Mouse (Mus musculus): Measurements from ENCODE around the gene Arhgap6.

Gene Arhgap6

DNA sequence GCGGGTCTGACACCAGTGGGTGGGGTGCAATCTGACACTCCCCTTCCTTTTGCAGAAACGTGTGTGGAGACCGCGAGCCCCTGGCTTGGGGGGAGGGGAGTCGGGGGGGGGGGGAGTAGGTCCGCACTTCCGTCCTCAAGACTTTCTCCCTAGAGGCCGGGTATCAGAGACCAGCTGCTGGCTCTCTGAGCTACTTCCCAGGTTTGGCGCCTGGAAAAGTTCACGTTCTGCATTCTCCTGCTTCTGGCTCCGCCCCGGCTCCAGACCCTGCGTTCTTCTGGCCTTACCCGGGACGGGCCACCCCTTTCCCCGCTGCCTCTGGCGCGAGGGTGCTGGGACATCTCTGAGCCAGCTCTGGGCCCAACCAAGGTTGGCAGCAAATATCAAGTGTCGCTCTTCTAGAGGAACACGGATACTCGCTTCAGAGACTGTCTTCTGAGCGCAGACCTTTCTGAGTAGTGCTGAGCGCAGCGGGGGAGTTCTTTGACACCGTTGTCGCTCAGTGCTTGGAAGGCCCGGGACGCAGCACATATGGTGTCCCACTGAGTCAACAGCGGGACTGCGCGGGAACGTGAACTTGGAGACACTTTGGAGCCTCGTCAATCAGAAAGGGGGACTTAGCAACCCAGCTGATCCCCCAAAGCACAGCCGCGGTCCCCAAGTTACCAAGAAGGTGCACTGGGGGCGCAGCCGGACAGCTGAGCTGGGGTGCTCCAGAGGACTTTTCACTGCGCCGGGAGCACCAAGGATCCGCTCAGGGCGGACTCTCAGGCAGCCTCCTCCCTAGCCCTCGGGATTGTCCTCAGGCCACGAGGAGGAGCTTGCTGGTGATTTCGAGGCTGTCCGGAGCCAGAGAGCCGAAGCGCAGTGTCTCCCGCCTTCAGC, at the start of gene Arhgap6:
Arhgap6 (plus strand) TSS at position 126 of the 885 bp plus-strand sequence.
- DNase-seq, result no peak

DNA sequence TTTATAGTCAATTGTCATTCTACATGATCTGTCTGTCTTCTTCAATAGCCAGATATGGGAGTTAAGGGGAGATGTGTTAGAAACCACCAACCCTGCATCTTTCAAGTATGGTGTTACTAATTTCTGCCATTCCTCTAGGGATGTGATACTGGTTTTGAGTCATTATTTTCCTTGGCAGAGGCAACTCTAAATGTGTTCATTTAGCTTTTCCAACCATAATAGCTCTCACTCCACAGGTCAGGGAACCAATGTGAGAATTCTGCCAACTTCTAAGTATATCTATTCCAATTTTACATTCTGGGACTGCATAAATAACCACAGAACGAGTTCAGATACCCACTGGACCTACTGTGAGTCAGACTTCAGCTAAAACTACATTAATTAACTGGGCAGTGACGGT, 47.9 kb upstream of the Arhgap6 start:
- DNase-seq, result no peak

DNA sequence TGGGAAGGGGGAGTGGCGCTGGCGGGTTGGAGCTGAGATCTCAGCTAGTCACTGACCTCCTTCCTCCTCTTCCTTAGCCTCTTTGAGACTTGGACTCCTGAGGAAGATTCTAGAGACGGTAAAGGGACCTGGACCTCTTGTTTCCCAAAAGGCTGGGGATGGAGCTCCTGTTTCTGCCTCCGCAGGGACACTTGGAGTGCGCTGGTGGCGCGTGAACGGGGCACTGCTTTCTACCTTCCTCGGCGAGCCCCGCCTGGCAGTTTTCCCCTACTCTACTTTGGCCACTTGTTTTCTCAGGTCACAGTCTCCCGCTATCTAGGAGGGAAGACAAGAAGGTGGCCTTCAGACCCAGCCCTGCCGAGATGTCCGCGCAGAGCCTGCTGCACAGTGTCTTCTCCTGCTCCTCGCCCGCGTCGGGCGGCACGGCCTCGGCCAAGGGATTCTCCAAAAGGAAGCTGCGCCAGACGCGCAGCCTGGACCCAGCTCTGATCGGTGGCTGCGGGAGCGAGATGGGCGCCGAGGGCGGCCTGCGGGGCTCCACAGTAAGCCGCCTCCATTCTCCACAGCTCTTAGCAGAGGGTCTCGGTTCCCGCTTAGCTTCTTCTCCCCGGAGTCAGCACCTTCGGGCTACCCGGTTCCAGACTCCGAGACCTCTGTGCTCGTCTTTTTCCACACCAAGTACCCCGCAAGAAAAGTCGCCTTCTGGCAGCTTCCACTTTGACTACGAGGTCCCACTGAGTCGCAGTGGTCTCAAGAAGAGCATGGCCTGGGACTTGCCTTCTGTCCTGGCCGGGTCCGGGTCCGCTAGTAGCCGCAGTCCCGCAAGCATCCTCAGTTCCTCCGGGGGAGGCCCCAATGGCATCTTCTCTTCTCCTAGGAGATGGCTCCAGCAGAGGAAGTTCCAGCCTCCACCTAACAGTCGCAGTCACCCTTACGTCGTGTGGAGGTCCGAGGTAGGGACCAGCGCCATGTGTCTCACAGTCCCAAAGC, 1.3 kb downstream of the Arhgap6 start:
- no peak for DNase-seq

DNA sequence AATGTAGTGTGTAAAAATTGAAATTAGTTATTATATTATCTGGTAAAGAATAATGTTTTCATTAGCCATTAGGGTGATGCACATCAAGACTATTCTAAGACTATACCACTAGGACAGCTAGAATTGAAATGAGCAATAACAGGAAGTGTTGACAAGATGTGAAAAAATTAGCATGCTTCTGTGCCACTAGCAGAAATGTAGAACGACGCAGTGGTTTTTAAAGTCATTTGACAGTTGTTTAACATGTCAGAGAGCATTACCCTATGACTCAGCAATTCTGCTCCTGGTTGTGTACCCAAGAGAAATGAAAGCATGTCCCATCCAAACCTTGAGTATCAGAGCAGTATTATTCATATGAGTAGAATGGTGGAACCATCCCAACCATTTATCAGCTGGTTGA, 9.8 kb downstream of the Arhgap6 start:
- no peak for DNase-seq

DNA sequence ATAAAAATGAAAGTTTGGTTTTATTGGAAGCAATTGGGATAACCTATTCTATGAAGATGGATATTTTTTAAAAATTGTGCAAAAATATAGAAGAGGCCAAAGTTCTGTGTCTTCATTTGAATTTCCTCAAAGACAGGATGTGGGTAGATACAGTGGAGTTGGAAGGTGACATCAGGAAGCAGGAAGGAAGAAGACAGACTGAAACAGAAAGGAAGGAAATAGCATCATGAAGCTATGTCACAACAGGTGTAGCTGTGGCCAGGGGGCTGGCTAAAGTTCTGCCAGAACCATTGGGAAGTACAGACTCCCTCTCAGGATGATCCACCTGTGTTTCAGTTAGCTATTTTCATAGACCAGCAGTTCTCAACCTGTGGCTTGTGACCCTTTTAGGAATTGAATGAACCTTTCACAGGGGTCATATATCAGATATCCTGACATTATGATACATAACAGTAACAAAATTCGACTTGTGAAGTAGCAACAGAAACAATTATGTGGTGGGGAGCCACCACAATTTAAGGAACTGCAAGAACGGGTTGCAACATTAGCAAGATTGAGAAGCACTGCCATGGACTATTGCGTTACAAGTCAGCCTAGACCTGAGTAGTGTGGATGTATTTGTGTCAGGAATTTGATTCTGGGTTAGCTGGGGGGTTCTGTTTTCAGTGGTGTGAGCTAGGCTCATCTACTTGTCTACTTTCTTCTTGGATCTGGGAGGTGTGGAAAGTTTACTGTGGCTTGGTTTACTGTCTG, 15.8 kb downstream of the Arhgap6 start:
- no peak for DNase-seq

DNA sequence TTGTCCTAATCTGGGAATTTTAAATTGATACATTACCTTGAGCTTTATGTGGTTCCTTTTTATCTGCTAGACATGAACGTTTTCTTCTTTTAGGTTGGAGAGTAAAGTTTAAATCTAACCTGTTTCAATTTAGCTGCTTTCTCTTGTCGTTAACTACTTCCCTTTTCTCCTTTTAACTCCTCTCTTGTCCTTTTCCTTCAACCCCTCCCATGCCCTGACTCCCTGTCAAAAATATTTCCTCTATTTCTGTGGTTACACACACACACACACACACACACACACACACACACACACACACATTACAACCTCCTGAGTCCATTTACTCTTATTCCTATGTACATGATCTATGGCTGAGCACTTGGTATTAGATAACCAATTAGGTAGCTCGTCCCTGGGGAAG, 24.0 kb downstream of the Arhgap6 start:
- no peak for DNase-seq

DNA sequence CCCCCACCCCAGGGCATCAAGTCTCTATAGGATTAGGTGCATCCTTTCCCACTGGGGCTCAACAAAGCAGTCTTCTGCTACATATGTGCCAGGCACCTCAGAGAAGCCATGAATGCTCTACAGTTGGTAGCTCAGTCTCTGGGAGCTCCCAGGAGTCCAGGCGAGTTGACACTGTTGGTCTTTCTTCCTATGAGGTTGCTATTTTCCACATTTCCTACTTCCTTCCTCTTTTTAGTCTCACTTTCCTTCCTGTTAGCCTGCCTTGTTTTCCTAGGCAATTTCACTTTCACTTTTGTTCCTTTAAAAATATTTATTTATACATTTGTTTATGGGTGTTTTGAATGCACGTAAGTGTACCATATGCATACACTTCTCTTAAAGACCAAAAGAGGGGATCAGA, 29.3 kb downstream of the Arhgap6 start:
- DNase-seq, result no peak

DNA sequence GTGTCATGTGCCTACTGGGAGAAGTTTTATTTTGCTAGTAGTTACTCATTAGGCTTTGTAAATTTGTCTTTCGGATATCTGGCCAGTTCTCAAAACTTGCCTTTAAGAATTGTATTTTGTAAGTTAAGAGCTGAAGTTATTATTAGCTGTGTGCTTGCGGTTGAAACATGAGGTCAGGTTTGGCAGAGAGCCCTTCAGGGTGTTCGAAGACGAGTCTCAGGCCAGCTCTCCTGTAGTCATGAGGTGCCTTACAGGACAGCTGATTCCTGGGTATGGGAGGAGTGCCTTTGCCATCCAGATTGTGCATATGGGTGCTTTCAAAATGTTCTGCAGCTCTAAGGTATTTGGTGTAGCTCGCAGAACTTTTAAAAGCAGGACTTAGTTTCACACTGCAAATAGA, 37.4 kb downstream of the Arhgap6 start:
- DNase-seq, result no peak

DNA sequence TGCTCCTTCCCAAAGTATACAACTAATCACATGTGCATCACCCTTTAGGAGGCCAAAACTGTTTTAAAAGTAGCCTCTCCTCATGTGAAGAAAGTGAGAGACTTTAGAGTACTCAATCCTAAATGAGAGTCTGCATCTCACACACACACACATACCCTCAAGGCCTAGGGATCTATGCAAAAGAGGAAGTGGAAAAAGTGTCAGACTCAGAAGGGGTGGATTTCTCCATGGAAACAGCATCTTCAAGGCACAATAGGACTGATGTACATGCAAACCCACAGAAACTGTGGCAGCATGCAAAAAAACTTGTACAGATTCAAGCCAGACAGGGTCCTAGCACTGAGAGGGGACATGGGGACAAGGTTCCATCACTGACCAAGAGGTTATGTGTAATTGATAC, 53.2 kb downstream of the Arhgap6 start:
- no peak for DNase-seq

DNA sequence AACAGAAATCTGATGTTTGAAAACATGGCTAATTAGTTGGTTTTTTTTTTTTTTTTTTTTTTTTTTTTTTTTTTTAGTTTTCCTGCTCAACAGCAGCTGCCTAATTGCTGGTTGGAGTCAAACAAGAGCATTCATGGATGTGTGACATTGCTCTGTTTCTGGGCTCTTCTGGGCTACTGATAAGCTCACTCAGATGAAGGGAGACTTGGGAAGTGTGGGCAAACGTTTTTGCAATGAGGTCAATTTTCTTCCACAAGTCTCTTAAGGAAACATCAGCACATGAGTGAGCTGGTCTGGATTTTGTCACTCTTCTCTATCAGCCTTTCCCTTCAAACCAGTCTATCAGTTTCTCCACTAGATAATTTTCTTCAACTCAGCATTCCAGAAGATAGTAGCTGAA, 79.8 kb downstream of the Arhgap6 start:
- no peak for DNase-seq

DNA sequence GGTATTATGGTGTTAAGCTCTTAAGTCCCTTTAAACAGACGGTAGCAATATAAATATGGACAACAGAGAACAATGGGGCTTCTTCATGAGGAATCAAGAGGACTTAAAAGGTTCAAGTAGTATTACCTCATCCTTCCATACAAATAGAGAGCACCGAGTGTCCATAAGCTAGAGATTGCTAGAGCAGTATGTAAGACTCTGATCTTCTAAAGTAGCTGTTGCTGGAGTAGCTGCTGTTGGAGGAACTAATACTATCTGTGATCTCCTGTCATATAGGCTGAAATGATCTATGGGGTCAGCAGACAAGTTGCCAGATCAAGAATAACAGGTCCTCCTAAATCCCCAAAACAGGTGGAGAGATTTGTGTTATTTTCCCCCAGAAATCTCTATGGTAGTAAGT, 108.7 kb downstream of the Arhgap6 start:
- DNase-seq, result no peak

DNA sequence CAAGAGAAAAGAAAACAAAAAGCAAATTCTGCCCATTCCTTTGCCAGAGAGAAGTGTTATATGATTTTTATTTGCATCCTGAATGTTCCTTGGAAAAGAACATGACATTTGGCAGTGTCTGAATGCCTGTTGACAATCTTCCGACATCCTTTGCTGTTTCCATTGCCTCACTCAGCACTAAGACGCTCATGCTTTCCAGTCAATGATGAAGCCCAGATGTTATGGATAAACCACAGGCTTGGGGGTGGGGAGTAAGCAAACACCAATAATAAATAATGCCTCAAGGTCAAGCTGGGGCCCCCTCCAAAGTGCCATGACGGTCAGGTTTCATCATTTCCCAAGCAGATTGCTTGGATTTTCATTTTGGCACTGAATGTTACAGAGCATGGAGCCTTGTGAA, 109.2 kb downstream of the Arhgap6 start:
- no peak for DNase-seq

DNA sequence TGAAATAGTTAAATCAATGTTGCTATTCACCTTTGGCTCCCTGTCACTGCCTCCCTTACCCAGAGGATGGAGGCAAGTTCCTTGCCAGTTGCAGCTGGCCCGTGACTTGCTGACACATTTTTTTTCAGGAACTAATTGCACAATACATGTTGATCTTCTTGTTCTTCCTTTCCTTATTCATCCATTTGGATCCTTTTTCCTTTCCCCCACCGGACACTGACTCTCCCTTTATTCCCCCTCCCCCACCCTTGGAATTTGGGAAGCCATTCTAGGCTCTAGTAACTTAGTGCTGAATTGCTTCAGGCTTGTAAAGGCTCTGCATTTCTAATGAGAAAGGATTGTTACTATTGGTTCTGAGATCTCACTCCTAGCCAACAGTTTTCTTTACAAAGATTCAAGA, 112.7 kb downstream of the Arhgap6 start:
- DNase-seq, result no peak

DNA sequence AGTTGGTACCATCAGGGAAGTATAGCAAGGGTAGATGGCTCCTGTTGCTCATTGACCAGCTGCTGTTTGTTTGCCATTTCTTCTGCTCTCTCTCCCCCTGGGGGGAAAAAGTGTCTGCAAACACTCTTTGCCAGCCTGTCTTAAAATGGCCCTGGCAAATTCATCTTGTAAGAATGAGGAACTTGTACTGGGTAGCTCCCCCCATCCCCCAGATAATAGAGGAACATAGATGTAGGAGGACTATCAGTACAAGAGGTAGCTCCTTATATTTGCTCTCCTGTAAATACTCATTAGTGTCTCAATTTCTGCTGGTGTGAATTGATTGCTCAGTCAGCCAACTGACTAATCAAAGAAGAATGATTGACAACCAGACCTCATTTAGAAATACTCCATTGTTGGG, 118.6 kb downstream of the Arhgap6 start:
- no peak for DNase-seq

DNA sequence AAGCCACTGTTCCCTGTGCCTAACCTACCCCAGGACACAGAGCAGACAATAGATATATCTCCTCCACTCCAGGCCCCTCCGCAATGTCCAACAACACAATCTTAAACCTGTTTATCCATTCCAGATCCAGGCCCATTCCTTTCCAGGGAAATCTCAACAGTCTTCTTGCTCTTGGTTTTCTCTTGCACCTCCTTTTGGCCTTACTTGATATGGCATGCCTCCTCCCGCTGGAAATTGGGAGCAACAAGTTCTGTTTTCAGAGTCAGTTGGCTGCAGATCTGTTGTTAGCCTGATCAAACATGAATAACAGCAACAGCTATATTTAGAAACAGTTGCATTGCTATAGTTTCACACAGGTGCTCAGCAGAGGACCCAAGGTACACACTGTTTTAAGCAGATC, 126.0 kb downstream of the Arhgap6 start:
- no peak for DNase-seq

DNA sequence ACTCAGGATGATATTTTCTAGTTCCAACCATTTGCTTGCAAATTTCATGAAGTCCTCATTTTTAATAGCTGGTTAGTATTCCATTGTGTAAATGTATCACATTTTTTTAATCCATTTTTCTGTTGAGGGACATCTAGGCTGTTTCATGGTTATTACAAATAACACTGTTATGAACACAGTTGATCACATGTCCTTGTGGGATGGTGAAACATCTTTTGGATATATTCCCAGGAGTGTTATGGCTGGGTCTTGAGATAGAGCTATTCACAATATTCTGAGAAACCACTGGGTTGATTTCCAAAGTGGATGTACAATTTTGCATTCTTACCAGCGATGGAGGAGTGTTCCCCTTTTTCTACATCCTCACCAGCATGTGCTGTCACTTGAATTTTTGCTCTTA, 137.5 kb downstream of the Arhgap6 start:
- DNase-seq, result no peak

DNA sequence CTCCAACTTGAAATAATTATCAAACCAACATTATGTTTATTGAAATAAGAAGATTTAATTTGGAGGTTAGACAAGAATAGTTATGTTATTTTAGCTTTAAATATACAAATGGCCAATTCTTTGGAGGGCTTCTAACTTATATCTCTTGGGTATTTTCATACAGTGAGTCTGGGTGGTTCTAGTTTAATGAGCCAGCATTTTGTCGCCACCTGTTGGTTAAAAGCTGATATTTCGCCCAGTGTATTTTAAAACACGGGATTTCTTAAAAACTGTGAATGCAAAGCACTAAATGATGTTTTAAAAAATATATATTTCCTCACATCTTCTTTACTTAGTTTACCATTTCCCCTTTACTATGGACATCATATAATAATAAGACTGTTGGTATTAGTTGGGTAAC, 140.5 kb downstream of the Arhgap6 start:
- no peak for DNase-seq

DNA sequence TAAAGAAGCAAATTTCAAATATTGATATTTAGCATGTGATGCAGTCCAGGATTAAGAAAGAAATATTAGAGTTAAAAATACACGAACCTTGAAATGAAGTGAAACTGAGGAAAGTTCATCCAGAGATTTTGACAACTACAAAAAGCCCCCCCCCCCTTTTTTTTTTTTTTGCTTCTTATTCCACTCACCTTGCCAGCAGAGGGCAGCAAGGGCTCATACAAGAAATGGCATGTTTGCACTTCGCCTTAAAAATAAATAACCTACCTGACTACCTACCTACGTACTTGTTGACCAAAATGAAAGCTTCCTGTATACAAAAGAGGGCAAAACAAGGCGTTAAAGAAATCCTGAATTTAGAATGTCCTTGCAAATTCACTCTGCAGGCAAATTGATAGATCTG, 143.0 kb downstream of the Arhgap6 start:
- DNase-seq, result peak in 1 of 2 experiments; percentile 24

DNA sequence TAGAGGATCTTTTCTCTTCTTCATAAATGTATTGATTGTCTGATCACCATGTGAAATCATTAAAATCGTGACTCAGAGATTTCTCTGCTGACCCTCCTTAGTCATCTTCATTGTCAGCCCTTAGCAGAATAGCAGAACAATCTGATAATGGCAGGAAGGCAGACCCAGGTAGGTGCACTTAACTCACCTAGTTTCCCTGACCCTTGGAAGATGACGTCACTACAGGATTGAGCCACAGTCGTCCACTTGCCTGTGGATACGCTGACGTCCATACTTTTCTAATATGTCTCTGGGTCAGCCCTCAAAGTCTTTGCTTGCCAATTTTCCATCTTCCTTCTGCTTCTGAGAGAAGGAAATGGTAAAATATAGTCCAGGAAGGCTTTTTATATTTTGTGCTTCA, 146.8 kb downstream of the Arhgap6 start:
- DNase-seq, result no peak

DNA sequence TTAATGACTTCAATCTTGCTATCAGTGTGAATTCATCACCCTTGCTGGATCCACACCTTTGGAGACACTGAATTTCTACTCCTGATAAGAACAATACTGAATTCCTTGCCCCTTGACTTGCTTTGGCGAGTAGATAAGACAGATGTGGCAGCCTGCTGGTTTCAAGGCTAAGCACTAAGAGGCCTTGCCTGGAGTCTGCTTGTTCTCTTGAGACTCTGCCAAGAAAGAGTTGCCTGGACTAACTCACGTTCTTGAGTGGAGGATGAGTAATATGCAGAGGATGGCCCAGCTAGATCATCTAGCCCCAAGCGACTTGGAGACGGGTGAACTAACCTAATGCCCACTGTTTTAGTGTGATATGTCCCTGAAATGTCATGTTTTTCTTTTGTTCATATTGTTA, 148.3 kb downstream of the Arhgap6 start:
- no peak for DNase-seq

DNA sequence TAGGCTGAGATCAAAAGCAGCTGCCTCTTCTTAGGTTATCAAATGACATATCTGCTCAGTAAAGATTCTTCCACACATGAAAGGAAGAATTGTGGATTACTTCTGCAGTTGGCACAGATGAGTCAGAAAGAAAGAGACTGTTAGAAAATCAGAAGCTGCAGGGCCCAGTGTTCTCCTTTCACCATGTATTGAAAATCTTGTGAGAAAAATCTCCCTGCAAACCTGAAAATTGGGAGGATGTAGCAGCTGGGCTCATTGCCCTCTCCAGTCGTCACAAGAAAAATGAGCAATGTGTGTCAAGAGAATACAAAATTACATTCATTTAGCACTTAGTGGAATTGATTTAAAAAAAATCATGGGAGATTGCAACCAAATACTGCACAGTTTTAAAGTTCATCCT, 180.5 kb downstream of the Arhgap6 start:
- no peak for DNase-seq

DNA sequence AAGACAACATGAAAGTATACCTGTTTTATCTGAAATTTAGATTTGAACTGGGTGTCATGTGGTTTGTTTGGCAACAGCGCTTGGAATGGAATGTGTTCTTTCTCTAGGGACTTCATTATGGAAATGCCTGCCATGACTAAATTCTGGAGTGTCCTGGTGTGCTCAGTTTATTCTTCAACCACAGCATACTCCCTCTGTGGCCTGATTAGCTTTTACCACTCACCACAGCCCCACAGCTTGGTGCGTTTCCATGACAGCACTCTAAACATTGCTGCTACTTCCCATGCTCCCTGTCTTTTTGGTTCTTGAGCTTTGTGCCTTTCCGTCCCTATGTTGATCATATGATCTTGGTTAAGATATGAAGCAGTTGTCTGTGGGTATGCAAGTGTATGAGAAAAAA, 182.9 kb downstream of the Arhgap6 start:
- DNase-seq, result no peak

DNA sequence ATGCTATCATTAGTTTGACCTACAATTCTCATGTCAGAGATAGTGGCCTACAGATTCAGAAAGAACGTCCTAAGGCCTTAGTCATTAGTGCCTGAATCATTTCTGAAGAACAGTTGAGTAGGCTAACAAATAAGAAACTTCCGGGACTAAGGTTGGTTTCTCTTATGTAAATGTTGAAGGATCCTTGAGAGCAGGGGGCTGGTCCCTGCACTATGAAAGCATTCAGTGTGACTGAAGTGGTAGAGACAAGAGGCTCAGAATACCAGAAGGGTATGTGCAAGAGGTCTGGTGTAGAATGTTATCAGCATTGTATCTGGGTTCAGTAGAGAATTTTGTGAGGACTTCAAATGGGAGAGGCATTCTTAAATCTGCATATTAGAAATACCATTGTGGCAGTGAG, 185.5 kb downstream of the Arhgap6 start:
- no peak for DNase-seq
